Mouse (Mus musculus) gastrocnemius, adult 18-20 months (tissue): ENCODE results near the gene Gnptg. TPM values are rescaled to one million over a fixed set of nuclear protein-coding genes. Genes with fewer than 3 reads are reported as not detected.
A peak's percentile ranks its signal among the peaks of the same experiment; 100 is the strongest.

Source experiments
- DNase-seq: peaks from one replicate; pipeline ENCODE4 v3.0.0; 2021; ENCODE audit warnings: low spot score
- microRNA-seq: library from miRNA; unstranded; fragments of <30 nt; microRNA quantifications from one replicate; pipeline ENCODE4 v1.2.0, GENCODE M21; 2021
- total RNA-seq, 2 experiments: library from RNA; stranded (reverse); gene quantifications; 2 replicates each; pipeline ENCODE4 v1.2.3; 2021

Gnptg gene
- total RNA-seq, 2 experiments from 2014 or later: 14.1 to 15.6 TPM

- DNase-seq: no peak
Observed at GRCm38 (mm10) chr17:25189091-25189490, 50.8 kb downstream of the Gnptg start.

DNA sequence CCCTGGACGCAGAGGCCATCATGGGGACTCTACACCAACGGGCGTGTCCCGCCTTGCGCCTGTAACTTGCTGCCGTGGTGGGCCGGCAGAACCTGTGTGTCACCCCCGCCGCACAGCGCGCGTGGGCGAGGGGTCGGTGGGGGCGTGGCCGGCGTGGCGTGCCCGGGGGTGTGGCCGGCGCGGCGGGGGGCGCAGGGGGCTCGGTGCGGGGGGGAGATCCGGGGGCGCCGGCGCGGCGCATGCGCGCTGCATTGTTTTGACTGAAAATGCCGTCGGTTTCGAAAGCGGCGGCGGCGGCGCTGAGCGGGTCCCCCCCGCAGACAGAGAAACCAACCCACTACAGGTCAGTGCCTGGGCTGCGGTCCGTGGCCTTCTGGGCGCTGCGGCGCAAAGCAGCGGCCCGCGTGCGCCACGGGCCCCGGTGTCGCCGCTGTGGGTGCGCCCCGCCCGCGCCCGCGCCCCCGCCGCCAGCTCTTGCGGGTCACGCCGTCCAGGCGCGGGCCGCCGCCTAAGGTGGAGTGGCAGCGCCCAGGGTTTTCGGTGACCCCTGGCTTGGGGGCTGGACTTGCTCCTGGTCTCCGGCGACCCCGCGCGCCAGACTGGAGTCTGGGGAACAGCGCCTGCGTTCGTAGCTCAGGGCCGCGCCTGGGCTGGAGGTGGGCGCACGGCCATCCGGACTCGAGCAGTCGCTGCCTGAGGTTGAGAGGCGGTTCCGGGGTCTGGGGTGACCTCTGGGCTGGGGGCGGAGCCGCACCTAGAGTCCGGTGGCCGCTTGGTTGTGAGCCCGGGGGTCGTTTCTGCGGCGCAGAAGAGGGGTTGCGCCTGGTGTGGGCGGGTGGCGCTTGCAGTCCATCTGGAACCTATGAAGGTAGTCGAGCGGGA lies 51.5 kb downstream of the Gnptg start, which contains the start of gene Unkl:
Unkl (plus strand) TSS at position 248 of the 882 bp plus-strand sequence.
- peak; percentile 55 for DNase-seq

- no peak for DNase-seq
Observed at GRCm38 (mm10) chr17:25187784-25188149, 52.2 kb downstream of the Gnptg start.

- no peak for DNase-seq
Observed at GRCm38 (mm10) chr17:25184961-25185360, 55.0 kb downstream of the Gnptg start.

- peak; percentile 98 for DNase-seq
Observed at GRCm38 (mm10) chr17:25184129-25184691, 55.7 kb downstream of the Gnptg start, which contains the start of gene BC003965. Gene BC003965 (plus strand): TSS chr17:25184554.

Small RNAs within 50 kb of the gene (microRNA-seq; reads per million reads assigned to microRNA genes)
- gene Mir3547: not detected

Other genes with a start within 250 kb of the Gnptg start
- gene Cramp1l, start 224.3 kb downstream of the Gnptg start, total RNA-seq: 1 to 10 TPM; 6.8 to 7.6 TPM
- gene Ift140, start 224.0 kb downstream of the Gnptg start, total RNA-seq: 1 to 10 TPM; 1.9 to 2.1 TPM
- gene Tmem204, start 156.5 kb downstream of the Gnptg start, total RNA-seq: 10 to 100 TPM; 10.8 to 18.8 TPM
- gene Telo2, start 124.2 kb downstream of the Gnptg start, total RNA-seq: 1 to 10 TPM; 4.0 to 6.0 TPM
- 1 to 10 TPM; 1.1 to 1.5 TPM for gene Ptx4, start 119.4 kb downstream of the Gnptg start, total RNA-seq
- gene Clcn7, start 106.7 kb downstream of the Gnptg start, total RNA-seq: 10 to 100 TPM; 15.0 to 16.0 TPM
- not detected for gene Ccdc154, start 77.7 kb downstream of the Gnptg start, total RNA-seq
- not detected for gene Gm38655, start 64.7 kb downstream of the Gnptg start, total RNA-seq
- gene BC003965, start 55.6 kb downstream of the Gnptg start, total RNA-seq: 10 to 100 TPM; 12.7 to 14.5 TPM
- gene Unkl, start 51.7 kb downstream of the Gnptg start, total RNA-seq: 1 to 10 TPM; 5.3 to 5.8 TPM
- gene Tsr3, start within 50 bp of the Gnptg start, total RNA-seq: 10 to 100 TPM; 16.7 to 18.3 TPM
- under 1 TPM; 0.14 to 0.21 TPM for gene Baiap3, start 16.2 kb upstream of the Gnptg start, total RNA-seq
- gene Ube2i, start 34.5 kb upstream of the Gnptg start, total RNA-seq: 10 to 100 TPM; 57.0 to 61.5 TPM
- gene Prss34, start 58.3 kb upstream of the Gnptg start, total RNA-seq: under 1 TPM; 0.55 to 0.66 TPM
- gene Prss28, start 68.5 kb upstream of the Gnptg start, total RNA-seq: not detected
- gene Prss29, start 78.5 kb upstream of the Gnptg start, total RNA-seq: not detected
- 1 to 10 TPM; 2.0 to 3.4 TPM for gene Tpsab1, start 105.4 kb upstream of the Gnptg start, total RNA-seq
- 1 to 10 TPM; 4.7 to 5.8 TPM for gene Tpsb2, start 126.2 kb upstream of the Gnptg start, total RNA-seq
- gene Tpsg1, start 129.1 kb upstream of the Gnptg start, total RNA-seq: under 1 TPM; 0.30 to 0.31 TPM
- 1 to 10 TPM in 1 of 2 experiments, under 1 TPM in 1; 0.81 to 1.1 TPM for gene Cacna1h, start 193.7 kb upstream of the Gnptg start, total RNA-seq
- gene Tekt4, start 214.5 kb upstream of the Gnptg start, total RNA-seq: not detected